Mouse (Mus musculus) midbrain, embryonic 16.5 days (tissue): ENCODE measurements around the gene Trim30a. TPM values are rescaled to one million over a fixed set of nuclear protein-coding genes. Genes with fewer than 3 reads are reported as not detected.

ENCODE experiments used
- ATAC-seq: fragments of 200-750 bp; cut with Nextera tagmentation; 2 replicates; pipeline ENCODE4 v1.8.0; 2017; ENCODE audit warnings: moderate TSS enrichment
- H3K27ac ChIP-seq: fragments of 300-500 bp; sonication (generic); 2 replicates; pipeline ENCODE4 v1.5.1; 2014; ENCODE audit warnings: mild to moderate bottlenecking, low read length, mixed read lengths
- H3K27me3 ChIP-seq: fragments of 300-500 bp; sonication (generic); 2 replicates; pipeline ENCODE4 v1.6.1; 2014; ENCODE audit warnings: low read depth, low read length, mixed read lengths; ENCODE audit not compliant: control insufficient read depth, insufficient read depth
- H3K36me3 ChIP-seq: fragments of 300-500 bp; sonication (generic); 2 replicates; pipeline ENCODE4 v1.6.1; 2014; ENCODE audit warnings: mild to moderate bottlenecking, low read length, moderate library complexity, mixed read lengths; ENCODE audit not compliant: control insufficient read depth, insufficient read depth
- H3K4me1 ChIP-seq: fragments of 300-500 bp; sonication (generic); 2 replicates; pipeline ENCODE4 v1.6.1; 2014; ENCODE audit warnings: mild to moderate bottlenecking, low read length, mixed read lengths; ENCODE audit not compliant: control insufficient read depth, insufficient read depth
- H3K4me2 ChIP-seq: fragments of 300-500 bp; sonication (generic); 2 replicates; pipeline ENCODE4 v1.6.1; 2014; ENCODE audit warnings: mild to moderate bottlenecking, low read length, mixed read lengths
- H3K4me3 ChIP-seq: fragments of 300-500 bp; sonication (generic); 2 replicates; pipeline ENCODE4 v1.5.1; 2014; ENCODE audit warnings: low read depth, mild to moderate bottlenecking, low read length, moderate library complexity, mixed read lengths
- H3K9ac ChIP-seq: fragments of 300-500 bp; sonication (generic); 2 replicates; pipeline ENCODE4 v1.6.1; 2014; ENCODE audit warnings: low read depth, low read length, mixed read lengths
- H3K9me3 ChIP-seq: fragments of 300-500 bp; sonication (generic); replicated peaks from 2 replicates; pipeline ENCODE4 v1.6.1; 2014; ENCODE audit warnings: mild to moderate bottlenecking, low read length, mixed read lengths; ENCODE audit not compliant: control insufficient read depth, poor library complexity, severe bottlenecking
- WGBS: fragments of 180-500 bp; shearing (Covaris S2); extraction: QIAGEN DNeasy Blood & Tissue Kit; methylation state at CpG from one replicate; pipeline ENCODE4 v1.1.7; 2014; 5-methylcytosine and 5-hydroxymethylcytosine counted together
- polyA plus RNA-seq: library from polyadenylated mRNA; unstranded; fragments of >200 nt; fragmentation: Nextera tagmentation; extraction: Ambion mirVana; gene quantifications from 2 replicates; pipeline ENCODE4 v1.2.1, GENCODE M21; 2015

Trim30a gene
- polyA plus RNA-seq, 1 experiment from 2014 or later = 0.48 TPM

DNA sequence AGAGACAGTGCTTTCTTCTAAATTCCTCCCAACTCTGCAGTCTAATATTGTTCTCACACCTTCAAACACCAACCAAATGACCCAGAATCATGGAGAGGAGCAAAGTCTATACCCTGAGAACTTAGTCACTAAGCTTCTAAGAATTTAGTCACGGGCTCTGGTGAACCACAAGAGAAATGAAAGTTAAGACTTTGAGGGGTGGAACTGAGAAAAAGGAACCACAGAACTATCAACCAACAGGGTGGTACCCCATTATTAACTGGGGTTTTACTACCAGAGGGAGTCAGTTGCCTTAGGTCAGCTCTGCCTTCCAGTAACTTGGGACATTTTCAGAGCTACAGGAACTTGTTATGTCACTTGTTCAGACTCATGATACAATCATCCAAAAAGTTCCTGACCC is 64.3 kb downstream of the Trim30a start, which contains the start of gene Trim30c:
Gene Trim30c (minus strand): TSS at position 140 of the 400 bp plus-strand sequence.
- WGBS = 81% methylated on average over 1 of the region's 1 CpGs
- Histone ChIP-seq H3K9ac (no peak within 1 kb of the TSS), H3K36me3 (no peaks in the 10 kb centered on the region), H3K27me3 (no peaks in the 10 kb centered on the region), H3K27ac (no peak within 1 kb of the TSS), H3K4me2 (no peak within 1 kb of the TSS), H3K9me3 (no peaks in the 10 kb centered on the region), H3K4me1 (no peaks in the 10 kb centered on the region), H3K4me3 (no peak within 1 kb of the TSS)
- ATAC-seq = no peak

DNA sequence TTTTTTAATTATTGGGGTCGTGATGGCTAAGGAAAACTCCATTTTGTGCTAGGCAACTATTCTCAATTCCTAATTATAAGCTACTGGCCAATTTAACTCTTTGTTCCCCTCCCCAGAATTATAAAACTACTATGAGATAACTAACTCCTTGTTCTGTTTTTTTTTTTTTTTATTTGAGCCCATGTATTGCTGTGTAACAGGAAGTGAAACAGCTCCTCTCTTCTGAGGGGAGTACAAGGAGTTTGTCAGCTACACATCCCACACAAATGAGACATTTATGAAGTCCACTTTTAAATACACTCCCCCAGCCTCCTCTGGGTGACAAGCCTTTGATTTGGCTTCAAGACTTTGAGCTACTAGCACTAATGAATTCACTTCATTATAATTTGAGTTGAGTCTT is 66.5 kb downstream of the Trim30a start:
- H3K9me3 ChIP-seq = no peaks in the 10 kb centered on the region
- no peak overlapping the region for H3K9ac ChIP-seq
- H3K36me3 ChIP-seq = no peaks in the 10 kb centered on the region
- WGBS = 72% methylated on average over 1 of the region's 1 CpGs
- no peaks in the 10 kb centered on the region for H3K27me3 ChIP-seq
- no peaks in the 10 kb centered on the region for H3K4me1 ChIP-seq
- H3K4me2 ChIP-seq = no peak overlapping the region
- no peak for ATAC-seq
- no peak overlapping the region for H3K27ac ChIP-seq
- H3K4me3 ChIP-seq = no peak overlapping the region

DNA sequence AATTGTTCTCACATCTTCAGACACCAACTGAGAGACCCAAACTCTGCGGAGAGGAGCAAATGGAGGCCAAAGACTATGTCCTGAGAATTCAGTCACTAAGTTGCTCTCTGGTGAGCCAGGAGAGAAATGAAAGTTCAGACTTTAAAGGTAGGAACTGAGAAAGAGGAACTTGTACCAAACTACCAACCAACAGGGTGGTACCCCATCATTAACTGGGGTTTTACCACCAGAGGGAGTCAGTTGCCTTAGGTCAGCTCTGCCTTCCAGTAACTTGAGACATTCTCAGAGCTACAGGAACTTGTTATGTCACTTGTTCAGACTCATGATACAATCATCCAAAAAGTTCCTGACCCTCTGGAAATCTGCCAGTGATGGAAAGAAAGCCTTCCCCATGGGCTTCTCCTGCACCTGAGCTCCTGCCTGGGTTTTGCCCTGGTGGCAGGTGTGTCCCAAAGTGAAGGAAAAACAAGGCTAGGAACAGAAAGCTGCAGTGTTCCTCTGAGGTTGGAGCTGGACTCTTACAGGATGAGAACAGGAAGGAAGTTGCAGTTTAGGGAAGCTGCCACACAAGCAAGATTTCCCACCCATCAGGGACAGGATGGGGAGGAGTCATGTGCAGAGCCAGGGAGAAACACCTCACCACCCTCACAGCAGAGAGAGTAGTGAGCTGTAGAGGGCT is 95.1 kb downstream of the Trim30a start, which contains the start of gene Trim30b:
Gene Trim30b (minus strand): TSS at position 149 of the 679 bp plus-strand sequence.
- no peaks in the 10 kb centered on the region for H3K27me3 ChIP-seq
- H3K9me3 ChIP-seq = no peaks in the 10 kb centered on the region
- no peaks in the 10 kb centered on the region for H3K36me3 ChIP-seq
- H3K27ac ChIP-seq = no peak within 1 kb of the TSS
- 54% methylated on average over 1 of the region's 1 CpGs for WGBS
- H3K4me1 ChIP-seq = no peaks in the 10 kb centered on the region
- no peak within 1 kb of the TSS for H3K4me3 ChIP-seq
- no peak for ATAC-seq
- no peak within 1 kb of the TSS for H3K4me2 ChIP-seq
- H3K9ac ChIP-seq = no peak within 1 kb of the TSS

DNA sequence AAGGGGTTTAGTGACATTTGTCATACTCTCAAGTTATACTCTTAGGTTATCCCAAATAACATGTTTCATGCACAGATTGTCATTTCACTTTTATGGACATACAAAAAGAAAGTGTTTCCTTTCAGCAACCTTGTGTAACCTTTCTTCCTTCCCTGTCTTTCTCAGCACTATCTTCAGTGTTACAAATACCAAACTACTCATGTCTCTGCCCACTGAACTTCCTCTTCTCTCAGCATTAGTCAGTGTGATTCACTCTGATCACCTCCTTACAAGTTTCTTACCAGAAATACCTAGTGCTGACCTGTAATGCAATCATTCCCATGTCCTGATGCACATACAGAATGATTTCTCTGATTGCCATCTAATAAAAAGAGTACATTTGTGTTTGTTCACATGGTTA is 98.7 kb downstream of the Trim30a start:
- no peak overlapping the region for H3K9ac ChIP-seq

More for the DNA sequence above, 98.7 kb downstream of the Trim30a start:
- no peaks in the 10 kb centered on the region for H3K27me3 ChIP-seq
- no peak overlapping the region for H3K4me2 ChIP-seq
- H3K36me3 ChIP-seq = no peaks in the 10 kb centered on the region
- no peak for ATAC-seq
- H3K9me3 ChIP-seq = no peaks in the 10 kb centered on the region
- H3K4me1 ChIP-seq = no peaks in the 10 kb centered on the region
- no peak overlapping the region for H3K4me3 ChIP-seq
- H3K27ac ChIP-seq = no peak overlapping the region

Other genes starting within 250 kb of the Trim30a start
- gene Trim6, start 246.4 kb downstream of the Trim30a start, polyA plus RNA-seq = 0.35 and 0.46 TPM in 2 replicates
- gene Trim34a, start 220.7 kb downstream of the Trim30a start, polyA plus RNA-seq = 0.76 and 0.89 TPM in 2 replicates
- 0.12 and 0.21 TPM in 2 replicates for gene Trim5, start 177.1 kb downstream of the Trim30a start, polyA plus RNA-seq
- gene Trim12a, start 149.7 kb downstream of the Trim30a start, polyA plus RNA-seq = 1.6 and 1.7 TPM in 2 replicates
- gene Trim34b, start 135.7 kb downstream of the Trim30a start, polyA plus RNA-seq = not detected in 2 replicates
- gene Trim12c, start 111.8 kb downstream of the Trim30a start, polyA plus RNA-seq = 1.4 and 1.5 TPM in 2 replicates
- gene Trim30b, start 95.3 kb downstream of the Trim30a start, polyA plus RNA-seq = not detected in 2 replicates
- gene Trim30c, start 64.4 kb downstream of the Trim30a start, polyA plus RNA-seq = not detected in 2 replicates
- 0.36 and 0.50 TPM in 2 replicates for gene Trim30d, start 42.7 kb upstream of the Trim30a start, polyA plus RNA-seq
- gene Olfr651, start 84.9 kb upstream of the Trim30a start, polyA plus RNA-seq = not detected in 2 replicates
- gene Olfr652, start 95.7 kb upstream of the Trim30a start, polyA plus RNA-seq = not detected in 2 replicates
- not detected in 2 replicates for gene Olfr653, start 112.1 kb upstream of the Trim30a start, polyA plus RNA-seq
- gene Olfr654, start 121.8 kb upstream of the Trim30a start, polyA plus RNA-seq = not detected in 2 replicates
- not detected in 2 replicates for gene Olfr655, start 136.6 kb upstream of the Trim30a start, polyA plus RNA-seq
- not detected in 2 replicates for gene Olfr656, start 148.8 kb upstream of the Trim30a start, polyA plus RNA-seq
- gene Olfr657, start 159.6 kb upstream of the Trim30a start, polyA plus RNA-seq = not detected in 2 replicates
- 0.10 and 0.16 TPM in 2 replicates for gene Olfr658, start 182.1 kb upstream of the Trim30a start, polyA plus RNA-seq
- gene Olfr659, start 201.6 kb upstream of the Trim30a start, polyA plus RNA-seq = not detected in 2 replicates
- gene Olfr661, start 221.3 kb upstream of the Trim30a start, polyA plus RNA-seq = not detected in 2 replicates